Mouse (Mus musculus) adrenal gland, postnatal 25 days (tissue): ENCODE results near the gene Pla1a. TPM values are rescaled to one million over a fixed set of nuclear protein-coding genes. Genes with fewer than 3 reads are reported as not detected.

Experiments
- DNase-seq: peaks from one replicate; pipeline ENCODE4 v3.0.0; 2021; ENCODE audit warnings: mixed read lengths
- total RNA-seq: library from RNA; stranded (reverse); gene quantifications from 2 replicates; pipeline ENCODE4 v1.2.3, GENCODE M21; 2021

The Pla1a gene
- total RNA-seq, 1 experiment from 2014 or later, result 37.4 TPM

GRCm38 (mm10) chr16:38387389-38387788 is 45.6 kb downstream of the Pla1a start:
- DNase-seq, result no peak

GRCm38 (mm10) chr16:38385700-38386099 is 47.2 kb downstream of the Pla1a start:
- no peak for DNase-seq

DNA sequence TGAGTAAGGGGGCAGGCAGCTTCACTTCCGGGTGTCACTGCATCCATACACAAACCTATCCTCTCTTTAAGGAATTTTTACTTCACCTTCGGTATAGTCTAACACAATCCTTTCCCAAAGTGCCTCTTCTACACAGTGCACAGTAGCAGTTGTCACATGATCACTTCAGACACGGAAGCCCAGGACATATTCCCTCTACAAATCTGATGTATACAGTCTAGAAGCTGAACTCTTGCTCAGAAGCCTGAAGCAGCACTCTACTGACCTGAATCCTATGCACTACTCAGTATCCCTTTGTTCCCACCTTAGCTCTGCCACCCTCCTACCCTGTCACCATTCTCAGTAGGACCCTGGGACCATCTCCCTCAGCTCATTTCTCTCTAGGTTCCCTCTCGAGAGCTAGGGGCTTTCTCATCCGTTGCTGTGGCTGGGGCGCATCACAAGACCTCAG is 47.7 kb downstream of the Pla1a start:
- DNase-seq, result no peak

- DNase-seq, result no peak
Observed at GRCm38 (mm10) chr16:38383683-38384082, 49.3 kb downstream of the Pla1a start.

DNA sequence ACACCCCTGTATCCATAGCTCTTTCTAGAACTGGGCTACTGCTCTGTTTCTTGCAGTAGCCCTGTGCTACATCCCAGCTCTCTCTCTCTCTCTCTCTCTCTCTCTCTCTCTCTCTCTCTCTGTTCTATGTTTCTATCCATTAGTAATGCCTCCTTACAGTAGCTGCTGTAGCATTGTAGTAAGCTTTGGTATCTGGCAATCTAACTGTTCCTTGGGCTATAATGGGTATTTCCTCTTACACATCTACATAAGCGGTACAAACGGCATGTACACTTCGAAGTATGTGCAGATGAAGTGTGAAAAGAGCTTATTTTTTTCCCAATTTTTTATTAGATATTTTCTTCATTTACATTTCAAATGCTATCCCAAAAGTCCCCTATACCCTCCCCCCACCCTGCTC is 53.0 kb downstream of the Pla1a start:
- no peak for DNase-seq

DNA sequence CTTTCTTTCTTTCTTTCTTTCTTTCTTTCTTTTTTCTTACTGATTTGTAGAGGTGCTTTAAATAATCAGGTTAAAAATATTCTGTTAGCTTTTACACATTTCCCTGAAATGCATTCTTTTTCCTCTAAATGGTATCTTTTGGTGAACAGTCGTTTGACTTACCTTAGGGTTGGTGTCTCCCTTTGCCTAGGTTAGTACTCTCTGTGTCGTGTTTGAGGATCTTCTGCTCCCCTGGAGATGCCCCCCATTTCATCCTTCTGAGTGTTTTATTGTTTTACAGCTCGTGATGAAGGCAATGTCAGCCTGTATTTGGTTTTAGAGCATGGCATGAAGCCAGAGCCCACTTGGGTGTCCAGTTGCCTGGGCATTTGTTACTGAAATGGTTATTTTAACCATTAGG is 53.5 kb downstream of the Pla1a start:
- no peak for DNase-seq

- DNase-seq, result no peak
Observed at GRCm38 (mm10) chr16:38379088-38379487, 53.9 kb downstream of the Pla1a start.

- DNase-seq, result no peak
Observed at GRCm38 (mm10) chr16:38378591-38378990, 54.4 kb downstream of the Pla1a start.

- no peak for DNase-seq
Observed at GRCm38 (mm10) chr16:38377546-38377945, 55.4 kb downstream of the Pla1a start.

DNA sequence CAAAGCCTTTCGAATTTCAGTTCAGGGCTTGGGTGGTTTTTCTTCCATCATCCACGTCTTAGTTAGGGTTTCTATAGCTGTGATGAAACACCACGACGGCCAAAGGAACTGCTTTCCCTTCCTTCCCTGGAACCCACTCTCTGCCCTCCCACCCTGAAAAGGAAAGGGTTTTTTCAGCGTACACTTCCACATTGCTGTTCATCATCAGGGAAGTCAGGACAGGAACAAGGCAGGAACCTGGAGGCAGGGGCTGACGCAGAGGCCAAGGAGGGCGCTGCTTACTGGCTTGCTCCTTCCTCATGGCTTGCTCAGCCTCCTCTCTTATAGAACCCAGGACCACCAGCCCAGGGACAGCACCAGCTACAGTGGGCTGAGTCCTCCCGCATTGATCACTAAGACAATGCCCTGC is 56.1 kb downstream of the Pla1a start:
- no peak for DNase-seq

GRCm38 (mm10) chr16:38376163-38376840 is 56.6 kb downstream of the Pla1a start:
- DNase-seq, result peak; percentile 54

GRCm38 (mm10) chr16:38375182-38375581 is 57.8 kb downstream of the Pla1a start:
- DNase-seq, result no peak

- no peak for DNase-seq
Observed at GRCm38 (mm10) chr16:38374379-38375140, 58.4 kb downstream of the Pla1a start.

- no peak for DNase-seq
Observed at GRCm38 (mm10) chr16:38373941-38374340, 59.0 kb downstream of the Pla1a start.

GRCm38 (mm10) chr16:38373439-38373838 is 59.5 kb downstream of the Pla1a start:
- DNase-seq, result no peak

DNA sequence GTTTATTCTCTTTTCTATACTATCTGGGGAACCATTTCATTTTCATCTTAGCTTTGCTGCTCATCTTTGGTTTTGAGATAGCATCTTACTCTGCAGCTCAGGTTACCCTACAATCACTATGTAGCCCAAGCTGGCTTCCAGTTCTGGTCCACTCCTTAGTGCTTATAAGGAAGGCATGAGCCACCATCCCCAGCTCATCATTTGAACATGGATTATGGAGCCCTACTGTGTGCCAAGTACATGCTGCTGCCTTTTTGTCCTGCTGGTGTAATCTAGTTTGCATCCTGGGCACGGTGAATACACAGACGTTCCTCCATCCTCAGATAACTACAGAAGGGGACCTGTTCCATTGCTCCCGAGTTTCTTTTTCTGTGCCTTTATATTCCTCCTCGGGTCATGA is 60.1 kb downstream of the Pla1a start:
- no peak for DNase-seq

DNA sequence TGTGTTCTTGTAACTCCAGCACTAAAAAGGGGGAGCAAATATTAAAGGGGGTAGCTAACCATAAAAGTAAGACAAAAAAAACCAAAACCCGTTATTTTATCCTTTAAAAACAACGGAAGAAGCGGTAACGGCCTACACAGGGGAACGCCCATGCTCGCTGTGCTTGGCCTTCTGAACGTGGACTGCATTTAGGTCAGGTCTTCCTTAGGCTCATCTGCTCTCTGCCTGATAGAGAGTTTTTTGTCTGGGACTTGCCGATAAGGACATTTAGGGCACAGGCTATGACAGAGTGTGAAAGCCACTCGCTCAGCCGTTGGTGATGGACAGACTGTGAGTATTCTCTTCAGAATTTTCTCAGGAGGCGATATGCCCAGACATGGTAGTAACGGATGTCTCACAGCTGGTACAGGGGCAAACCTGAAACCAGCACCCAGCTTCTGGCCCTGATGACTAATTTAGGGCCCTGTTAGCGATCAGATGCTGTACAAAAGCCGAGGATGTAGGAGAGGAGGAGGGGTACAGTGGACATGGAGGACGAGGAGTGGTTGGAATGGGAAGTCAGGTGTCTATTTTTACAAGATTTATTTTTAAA is 61.1 kb downstream of the Pla1a start:
- no peak for DNase-seq

DNA sequence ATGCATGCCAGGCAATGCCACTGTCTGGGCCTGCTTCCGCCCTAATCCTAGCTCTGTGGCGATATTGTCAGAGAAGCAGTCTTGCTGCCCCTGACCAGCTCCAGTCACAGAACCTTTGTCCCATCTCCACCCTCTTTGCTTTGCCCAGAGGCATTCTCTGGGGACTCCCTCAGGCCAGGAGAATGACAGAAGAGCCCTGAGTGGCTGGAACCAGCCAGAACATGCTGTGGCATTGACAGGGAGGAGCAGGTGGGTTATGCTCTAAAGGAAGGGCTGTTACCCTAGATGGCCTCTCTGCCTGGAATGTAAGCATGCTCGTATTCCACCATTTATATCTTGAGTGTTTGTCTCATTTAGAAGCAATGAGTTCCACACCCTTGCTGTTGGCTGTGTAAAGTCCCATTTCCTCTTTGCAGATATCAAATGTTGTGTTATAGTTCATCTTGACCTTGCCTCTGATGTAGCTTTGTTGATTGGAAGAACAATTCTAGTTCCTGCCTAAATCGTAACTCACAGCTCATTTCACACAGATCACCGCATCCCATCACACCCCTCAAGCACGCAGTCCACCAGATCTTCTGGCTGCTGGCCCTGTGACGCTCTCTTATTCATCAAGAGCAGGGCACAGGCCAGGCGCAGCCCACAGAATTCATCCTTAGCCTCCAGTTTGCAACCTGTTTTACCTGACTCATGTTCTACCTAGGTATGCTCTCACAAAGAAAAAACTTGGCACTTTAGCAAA is 62.1 kb downstream of the Pla1a start:
- peak; percentile 30 for DNase-seq

GRCm38 (mm10) chr16:38369992-38370484 is 62.9 kb downstream of the Pla1a start:
- no peak for DNase-seq

- DNase-seq, result no peak
Observed at GRCm38 (mm10) chr16:38369431-38369830, 63.5 kb downstream of the Pla1a start.

- DNase-seq, result no peak
Observed at GRCm38 (mm10) chr16:38369000-38369399, 63.9 kb downstream of the Pla1a start.

DNA sequence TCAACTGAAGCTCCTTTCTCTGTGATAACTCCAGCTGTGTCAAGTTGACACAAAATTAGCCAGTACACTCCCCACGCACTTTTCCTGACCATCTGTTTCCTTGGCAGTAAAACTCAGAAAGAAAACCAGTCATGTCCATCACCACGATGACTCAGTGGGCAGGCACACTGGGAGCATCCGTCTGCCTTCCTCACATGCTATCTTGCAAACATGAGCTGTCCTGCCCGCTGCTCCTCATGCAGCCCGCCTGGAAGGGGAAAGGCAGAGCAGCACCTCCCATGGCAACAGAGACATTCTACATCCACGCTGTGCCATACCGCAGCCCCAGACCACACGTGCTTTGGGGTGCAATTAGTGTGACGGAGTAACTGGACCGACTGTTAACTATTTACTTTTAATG is 64.6 kb downstream of the Pla1a start:
- DNase-seq, result peak; percentile 33

GRCm38 (mm10) chr16:38366231-38366630 is 66.7 kb downstream of the Pla1a start:
- DNase-seq, result no peak
